Mouse (Mus musculus) subcutaneous adipose tissue, adult 2 months (tissue): ENCODE measurements around the gene Wdr63. TPM values are rescaled to one million over a fixed set of nuclear protein-coding genes. Genes with fewer than 3 reads are reported as not detected.

Experiments
- polyA plus RNA-seq: library from polyadenylated mRNA; depleted of rRNA; stranded (reverse); fragments of >200 nt; gene quantifications from 2 replicates; pipeline ENCODE4 v1.2.3, GENCODE M21; 2012; ENCODE audit warnings: low replicate concordance; rRNA removed

Gene Wdr63
- 0.13 TPM in 1 of 2 replicates, not detected in the other for polyA plus RNA-seq

GRCm38 (mm10) chr3:146107921-146108571 is at the start of gene Wdr63:
Gene Wdr63, minus strand, starts transcription at chr3:146108130.

GRCm38 (mm10) chr3:146149156-146150057 is 41.5 kb upstream of the Wdr63 start, which contains the start of gene Mcoln2:
Gene Mcoln2, plus strand, starts transcription at chr3:146149833.

GRCm38 (mm10) chr3:146117258-146117996 is 9.5 kb upstream of the Wdr63 start, which contains the start of gene Mcoln3:
Gene Mcoln3, plus strand, starts transcription at chr3:146117450.

Other genes with a start within 250 kb of the Wdr63 start
- 13.5 and 14.1 TPM in 2 replicates for gene Bcl10, start 185.3 kb downstream of the Wdr63 start, polyA plus RNA-seq
- 10.5 and 15.5 TPM in 2 replicates for gene 2410004B18Rik, start 170.1 kb downstream of the Wdr63 start, polyA plus RNA-seq
- 5.2 and 6.4 TPM in 2 replicates for gene Syde2, start 120.3 kb downstream of the Wdr63 start, polyA plus RNA-seq
- gene Mcoln3, start 9.3 kb upstream of the Wdr63 start, polyA plus RNA-seq, result 0.06 TPM in 1 of 2 replicates, not detected in the other
- gene Mcoln2, start 41.7 kb upstream of the Wdr63 start, polyA plus RNA-seq, result 0.67 and 0.90 TPM in 2 replicates
- gene Lpar3, start 112.8 kb upstream of the Wdr63 start, polyA plus RNA-seq, result 0.89 and 12.3 TPM in 2 replicates